Mouse (Mus musculus): ENCODE measurements around the gene Ascc2. TPM values are rescaled to one million over a fixed set of nuclear protein-coding genes. Genes with fewer than 3 reads are reported as not detected.

Gene Ascc2
- total RNA-seq, 1 experiment from 2014 or later = 31.4 TPM

GRCm38 (mm10) chr11:4674593-4674992, 37.0 kb downstream of the Ascc2 start:
- peak in 1 of 2 experiments; percentile 51; a peak in 2 of 4 replicates for ATAC-seq (replicated peaks in 1 of 2; ENCODE audit: insufficient read depth in 1 of 2, low FRiP score in 2 of 2, low TSS enrichment in 1 of 2, low read depth in 1 of 2, poor library complexity in 2 of 2, severe bottlenecking in 2 of 2)

- no peak for ATAC-seq (replicated peaks in 1 of 2; ENCODE audit: insufficient read depth in 1 of 2, low FRiP score in 2 of 2, low TSS enrichment in 1 of 2, low read depth in 1 of 2, poor library complexity in 2 of 2, severe bottlenecking in 2 of 2)
These were observed 37.6 kb downstream of the Ascc2 start for GRCm38 (mm10) chr11:4675126-4675562.

- no peak for ATAC-seq (replicated peaks in 1 of 2; ENCODE audit: insufficient read depth in 1 of 2, low FRiP score in 2 of 2, low TSS enrichment in 1 of 2, low read depth in 1 of 2, poor library complexity in 2 of 2, severe bottlenecking in 2 of 2)
These were observed 38.1 kb downstream of the Ascc2 start for GRCm38 (mm10) chr11:4675693-4676092.

GRCm38 (mm10) chr11:4677250-4677872, 39.8 kb downstream of the Ascc2 start:
- peak in 1 of 2 experiments; percentile 29; a peak in 2 of 4 replicates for ATAC-seq (replicated peaks in 1 of 2; ENCODE audit: insufficient read depth in 1 of 2, low FRiP score in 2 of 2, low TSS enrichment in 1 of 2, low read depth in 1 of 2, poor library complexity in 2 of 2, severe bottlenecking in 2 of 2)

- no peak for ATAC-seq (replicated peaks in 1 of 2; ENCODE audit: insufficient read depth in 1 of 2, low FRiP score in 2 of 2, low TSS enrichment in 1 of 2, low read depth in 1 of 2, poor library complexity in 2 of 2, severe bottlenecking in 2 of 2)
These were observed 41.3 kb downstream of the Ascc2 start for GRCm38 (mm10) chr11:4678700-4679440.

GRCm38 (mm10) chr11:4679441-4679832, 41.9 kb downstream of the Ascc2 start:
- ATAC-seq (replicated peaks in 1 of 2; ENCODE audit: insufficient read depth in 1 of 2, low FRiP score in 2 of 2, low TSS enrichment in 1 of 2, low read depth in 1 of 2, poor library complexity in 2 of 2, severe bottlenecking in 2 of 2) = no peak

- ATAC-seq (replicated peaks in 1 of 2; ENCODE audit: insufficient read depth in 1 of 2, low FRiP score in 2 of 2, low TSS enrichment in 1 of 2, low read depth in 1 of 2, poor library complexity in 2 of 2, severe bottlenecking in 2 of 2) = no peak
These were observed 42.6 kb downstream of the Ascc2 start for GRCm38 (mm10) chr11:4680126-4680525.

GRCm38 (mm10) chr11:4683516-4683915, 46.0 kb downstream of the Ascc2 start:
- no peak for ATAC-seq (replicated peaks in 1 of 2; ENCODE audit: insufficient read depth in 1 of 2, low FRiP score in 2 of 2, low TSS enrichment in 1 of 2, low read depth in 1 of 2, poor library complexity in 2 of 2, severe bottlenecking in 2 of 2)

GRCm38 (mm10) chr11:4684186-4684585, 46.6 kb downstream of the Ascc2 start:
- ATAC-seq (replicated peaks in 1 of 2; ENCODE audit: insufficient read depth in 1 of 2, low FRiP score in 2 of 2, low TSS enrichment in 1 of 2, low read depth in 1 of 2, poor library complexity in 2 of 2, severe bottlenecking in 2 of 2) = no peak

- ATAC-seq (replicated peaks in 1 of 2; ENCODE audit: insufficient read depth in 1 of 2, low FRiP score in 2 of 2, low TSS enrichment in 1 of 2, low read depth in 1 of 2, poor library complexity in 2 of 2, severe bottlenecking in 2 of 2) = no peak
These were observed 47.5 kb downstream of the Ascc2 start for GRCm38 (mm10) chr11:4685071-4685470.

- ATAC-seq (replicated peaks in 1 of 2; ENCODE audit: insufficient read depth in 1 of 2, low FRiP score in 2 of 2, low TSS enrichment in 1 of 2, low read depth in 1 of 2, poor library complexity in 2 of 2, severe bottlenecking in 2 of 2) = no peak
These were observed 48.0 kb downstream of the Ascc2 start for GRCm38 (mm10) chr11:4685510-4685909.

GRCm38 (mm10) chr11:4687027-4687426, 49.5 kb downstream of the Ascc2 start:
- ATAC-seq (replicated peaks in 1 of 2; ENCODE audit: insufficient read depth in 1 of 2, low FRiP score in 2 of 2, low TSS enrichment in 1 of 2, low read depth in 1 of 2, poor library complexity in 2 of 2, severe bottlenecking in 2 of 2) = no peak

- no peak for ATAC-seq (replicated peaks in 1 of 2; ENCODE audit: insufficient read depth in 1 of 2, low FRiP score in 2 of 2, low TSS enrichment in 1 of 2, low read depth in 1 of 2, poor library complexity in 2 of 2, severe bottlenecking in 2 of 2)
These were observed 50.3 kb downstream of the Ascc2 start for GRCm38 (mm10) chr11:4687874-4688273.

GRCm38 (mm10) chr11:4688632-4689380, 51.3 kb downstream of the Ascc2 start:
- ATAC-seq (replicated peaks in 1 of 2; ENCODE audit: insufficient read depth in 1 of 2, low FRiP score in 2 of 2, low TSS enrichment in 1 of 2, low read depth in 1 of 2, poor library complexity in 2 of 2, severe bottlenecking in 2 of 2) = no peak

GRCm38 (mm10) chr11:4690353-4690752, 52.8 kb downstream of the Ascc2 start:
- no peak for ATAC-seq (replicated peaks in 1 of 2; ENCODE audit: insufficient read depth in 1 of 2, low FRiP score in 2 of 2, low TSS enrichment in 1 of 2, low read depth in 1 of 2, poor library complexity in 2 of 2, severe bottlenecking in 2 of 2)

GRCm38 (mm10) chr11:4691213-4691612, 53.7 kb downstream of the Ascc2 start:
- ATAC-seq (replicated peaks in 1 of 2; ENCODE audit: insufficient read depth in 1 of 2, low FRiP score in 2 of 2, low TSS enrichment in 1 of 2, low read depth in 1 of 2, poor library complexity in 2 of 2, severe bottlenecking in 2 of 2) = no peak

- no peak for ATAC-seq (replicated peaks in 1 of 2; ENCODE audit: insufficient read depth in 1 of 2, low FRiP score in 2 of 2, low TSS enrichment in 1 of 2, low read depth in 1 of 2, poor library complexity in 2 of 2, severe bottlenecking in 2 of 2)
These were observed 54.6 kb downstream of the Ascc2 start for GRCm38 (mm10) chr11:4692162-4692561.

Measured in hematopoietic stem cell, adult 5-6 weeks (primary cell).